Mouse (Mus musculus) stomach, postnatal 0 days (tissue): ENCODE data around the gene Mchr1. TPM values are rescaled to one million over a fixed set of nuclear protein-coding genes. Genes with fewer than 3 reads are reported as not detected.

Experiments used
- ATAC-seq: fragments of 200-750 bp; cut with Nextera tagmentation; 2 replicates; pipeline ENCODE4 v1.8.0; 2017; ENCODE audit not compliant: low FRiP score, low TSS enrichment
- DNase-seq: peaks from one replicate; pipeline ENCODE4 v3.0.0-alpha.2; 2016; ENCODE audit warnings: low spot score
- H3K27ac ChIP-seq: fragments of 300-500 bp; sonication (generic); replicated peaks from 2 replicates; pipeline ENCODE4 v1.5.1; 2014; ENCODE audit warnings: mild to moderate bottlenecking, control low read depth
- H3K27me3 ChIP-seq: fragments of 300-500 bp; sonication (generic); 2 replicates; pipeline ENCODE4 v1.6.1; 2014; ENCODE audit warnings: low read length; ENCODE audit not compliant: control insufficient read depth, insufficient read depth
- H3K36me3 ChIP-seq: fragments of 300-500 bp; sonication (generic); 2 replicates; pipeline ENCODE4 v1.6.1; 2014; ENCODE audit warnings: low read length, mixed read lengths; ENCODE audit not compliant: control insufficient read depth, insufficient read depth
- H3K4me1 ChIP-seq: fragments of 300-500 bp; sonication (generic); replicated peaks from 2 replicates; pipeline ENCODE4 v1.6.1; 2014; ENCODE audit warnings: antibody characterized with exemption; ENCODE audit not compliant: control insufficient read depth, insufficient read depth
- H3K4me2 ChIP-seq: fragments of 300-500 bp; sonication (generic); replicated peaks from 2 replicates; pipeline ENCODE4 v1.6.1; 2014; ENCODE audit warnings: low read depth, mild to moderate bottlenecking, control low read depth, moderate library complexity
- H3K4me3 ChIP-seq: fragments of 300-500 bp; sonication (generic); 2 replicates; pipeline ENCODE4 v1.5.1; 2014; ENCODE audit warnings: low read depth, low read length, control low read depth
- H3K9ac ChIP-seq: fragments of 300-500 bp; sonication (generic); 2 replicates; pipeline ENCODE4 v1.6.1; 2014; ENCODE audit warnings: mild to moderate bottlenecking, low read length, control low read depth, mixed read lengths
- H3K9me3 ChIP-seq: fragments of 300-500 bp; sonication (generic); 2 replicates; pipeline ENCODE4 v1.6.1; 2016; ENCODE audit warnings: low read length; ENCODE audit not compliant: control insufficient read depth
- CTCF ChIP-seq: IDR thresholded peaks from 2 replicates; pipeline ENCODE4 v1.5.1; 2016; ENCODE audit warnings: antibody characterized with exemption, low read depth, mild to moderate bottlenecking, moderate library complexity
- EP300 ChIP-seq: optimal IDR thresholded peaks from 2 replicates; pipeline ENCODE3; 2016; ENCODE audit warnings: antibody characterized with exemption
- WGBS: fragments of 180-500 bp; shearing (Covaris S2); extraction: QIAGEN DNeasy Blood & Tissue Kit; methylation state at CpG from one replicate; pipeline ENCODE4 v1.1.7; 2014; 5-methylcytosine and 5-hydroxymethylcytosine counted together
- polyA plus RNA-seq: library from polyadenylated mRNA; unstranded; fragments of >200 nt; fragmentation: Nextera tagmentation; extraction: Ambion mirVana; gene quantifications from 2 replicates; pipeline ENCODE4 v1.2.1, GENCODE M21; 2015

Gene Mchr1
- polyA plus RNA-seq, 1 experiment from 2014 or later: 4.9 TPM

- TF ChIP-seq EP300 (no peak), CTCF (no peak)
- DNase-seq: no peak
- no peak overlapping the region for H3K4me2 ChIP-seq
- ATAC-seq: no peak
- H3K27ac ChIP-seq: no peak overlapping the region
- H3K9ac ChIP-seq: no peak overlapping the region
- 59% methylated on average over 6 of the region's 6 CpGs for WGBS
- no peaks in the 10 kb centered on the region for H3K36me3 ChIP-seq
- H3K9me3 ChIP-seq: no peaks in the 10 kb centered on the region
- H3K27me3 ChIP-seq: no peaks in the 10 kb centered on the region
- no peak overlapping the region for H3K4me3 ChIP-seq
- no peaks in the 10 kb centered on the region for H3K4me1 ChIP-seq
These were observed 13.9 kb upstream of the Mchr1 start for GRCm38 (mm10) chr15:81221446-81221845.

GRCm38 (mm10) chr15:81225016-81225415 lies 10.3 kb upstream of the Mchr1 start:
- Histone ChIP-seq H3K4me3 (no peak overlapping the region), H3K27me3 (no peaks in the 10 kb centered on the region), H3K4me2 (no peak overlapping the region), H3K36me3 (no peaks in the 10 kb centered on the region), H3K27ac (no peak overlapping the region), H3K9me3 (no peaks in the 10 kb centered on the region), H3K4me1 (no peaks in the 10 kb centered on the region), H3K9ac (no peak overlapping the region)
- WGBS: 84% methylated on average over 10 of the region's 10 CpGs
- ATAC-seq (no peak), DNase-seq (no peak)
- TF ChIP-seq CTCF: no peak
- no peak for TF ChIP-seq EP300

GRCm38 (mm10) chr15:81225732-81226131 lies 9.6 kb upstream of the Mchr1 start:
- no peaks in the 10 kb centered on the region for H3K36me3 ChIP-seq
- H3K4me2 ChIP-seq: no peak overlapping the region
- no peaks in the 10 kb centered on the region for H3K4me1 ChIP-seq
- TF ChIP-seq CTCF (no peak), EP300 (no peak)
- H3K9ac ChIP-seq: no peak overlapping the region
- H3K27ac ChIP-seq: no peak overlapping the region
- ATAC-seq (no peak), DNase-seq (no peak)
- WGBS: 68% methylated on average over 6 of the region's 6 CpGs
- no peaks in the 10 kb centered on the region for H3K9me3 ChIP-seq
- H3K4me3 ChIP-seq: no peak overlapping the region
- H3K27me3 ChIP-seq: no peaks in the 10 kb centered on the region

GRCm38 (mm10) chr15:81226796-81227195 lies 8.5 kb upstream of the Mchr1 start:
- WGBS: 70% methylated on average over 4 of the region's 4 CpGs
- H3K27me3 ChIP-seq: no peaks in the 10 kb centered on the region
- no peaks in the 10 kb centered on the region for H3K4me1 ChIP-seq
- H3K9ac ChIP-seq: no peak overlapping the region
- H3K36me3 ChIP-seq: no peaks in the 10 kb centered on the region
- H3K4me3 ChIP-seq: no peak overlapping the region
- TF ChIP-seq CTCF (no peak), EP300 (no peak)
- ATAC-seq (no peak), DNase-seq (no peak)
- H3K9me3 ChIP-seq: no peaks in the 10 kb centered on the region
- no peak overlapping the region for H3K27ac ChIP-seq
- H3K4me2 ChIP-seq: no peak overlapping the region

- Histone ChIP-seq H3K9me3 (no peaks in the 10 kb centered on the region), H3K4me2 (no peak overlapping the region), H3K9ac (no peak overlapping the region), H3K4me1 (no peaks in the 10 kb centered on the region), H3K4me3 (no peak overlapping the region), H3K36me3 (no peaks in the 10 kb centered on the region), H3K27ac (no peak overlapping the region), H3K27me3 (no peaks in the 10 kb centered on the region)
- WGBS: 85% methylated on average over 3 of the region's 3 CpGs
- DNase-seq (no peak), ATAC-seq (no peak)
- TF ChIP-seq CTCF (no peak), EP300 (no peak)
These were observed 8.0 kb upstream of the Mchr1 start for GRCm38 (mm10) chr15:81227275-81227674.

GRCm38 (mm10) chr15:81228258-81228657 lies 7.0 kb upstream of the Mchr1 start:
- DNase-seq (no peak), ATAC-seq (no peak)
- Histone ChIP-seq H3K4me3 (no peak overlapping the region), H3K36me3 (no peaks in the 10 kb centered on the region), H3K4me1 (no peaks in the 10 kb centered on the region), H3K4me2 (no peak overlapping the region), H3K27ac (no peak overlapping the region), H3K9me3 (no peaks in the 10 kb centered on the region), H3K27me3 (no peaks in the 10 kb centered on the region), H3K9ac (no peak overlapping the region)
- WGBS: 85% methylated on average over 3 of the region's 3 CpGs
- no peak for TF ChIP-seq CTCF
- no peak for TF ChIP-seq EP300
